Mouse (Mus musculus): ENCODE data around the gene Atp1a4. TPM values are rescaled to one million over a fixed set of nuclear protein-coding genes. Genes with fewer than 3 reads are reported as not detected.
"Not testable (repeated sequence)": the region's sequence is repeated elsewhere in the genome, so short reads cannot be mapped to it uniquely, and the experiment has no call there.

Gene Atp1a4
- total RNA-seq, 2 experiments from 2014 or later: not detected

DNA sequence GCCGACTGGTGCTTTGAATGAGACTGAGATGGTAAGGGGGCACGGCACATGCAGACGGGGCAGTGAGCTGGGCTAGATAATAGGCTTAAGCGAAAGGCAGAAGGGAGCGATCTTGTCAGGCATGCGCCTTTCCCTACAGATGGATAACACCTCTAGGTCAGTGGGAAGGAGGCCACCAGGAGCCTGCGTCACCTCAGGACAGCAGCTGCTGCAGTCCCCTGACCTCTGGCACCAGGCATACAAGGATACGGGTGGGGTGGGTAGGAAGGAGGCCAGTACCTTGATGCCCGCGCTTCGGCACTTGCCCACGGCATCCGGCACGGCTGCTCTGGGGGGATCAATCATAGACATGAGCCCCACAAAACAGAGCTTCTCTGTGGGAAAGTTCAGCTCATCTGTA is 26.0 kb upstream of the Atp1a4 start:
- intact Hi-C loops (cut with DNase I): no loop called here

DNA sequence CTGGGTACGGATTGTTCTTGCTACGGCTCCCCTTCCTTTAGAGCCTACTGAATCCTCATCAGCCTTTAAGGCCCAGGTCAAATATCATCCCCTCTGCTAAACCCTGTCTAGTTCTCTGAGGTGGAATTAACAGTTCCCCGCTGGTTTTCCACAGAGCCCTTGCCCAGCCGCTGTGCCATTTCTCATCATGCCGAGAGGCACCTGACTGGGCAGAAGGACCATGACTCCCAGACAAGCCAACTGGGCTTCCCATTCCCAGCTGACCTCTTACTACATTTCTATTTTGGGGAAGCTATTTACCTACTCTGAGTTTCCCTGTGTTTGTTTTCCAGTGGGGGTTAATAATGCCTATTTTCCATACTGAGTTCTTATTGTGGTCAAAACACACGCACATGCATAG is 24.9 kb upstream of the Atp1a4 start:
- no peak for DNase-seq (ENCODE audit: low spot score)
- intact Hi-C loops (cut with DNase I): loop anchor here (2.0 kb wide), 1 partner anchor 26 kb away; no protein-coding TSS in a partner anchor

More for the DNA sequence above, 26.0 kb upstream of the Atp1a4 start:
- DNase-seq (ENCODE audit: low spot score): no peak

- intact Hi-C loops (cut with DNase I): loop anchor here (2.0 kb wide), 1 partner anchor 27 kb away; no protein-coding TSS in a partner anchor
- DNase-seq (ENCODE audit: low spot score): no peak
These were observed 23.5 kb upstream of the Atp1a4 start for GRCm38 (mm10) chr1:172281522-172282254.

- no peak for DNase-seq (ENCODE audit: low spot score)
- intact Hi-C loops (cut with DNase I): no loop called here
These were observed 21.7 kb upstream of the Atp1a4 start for GRCm38 (mm10) chr1:172279768-172280509.

DNA sequence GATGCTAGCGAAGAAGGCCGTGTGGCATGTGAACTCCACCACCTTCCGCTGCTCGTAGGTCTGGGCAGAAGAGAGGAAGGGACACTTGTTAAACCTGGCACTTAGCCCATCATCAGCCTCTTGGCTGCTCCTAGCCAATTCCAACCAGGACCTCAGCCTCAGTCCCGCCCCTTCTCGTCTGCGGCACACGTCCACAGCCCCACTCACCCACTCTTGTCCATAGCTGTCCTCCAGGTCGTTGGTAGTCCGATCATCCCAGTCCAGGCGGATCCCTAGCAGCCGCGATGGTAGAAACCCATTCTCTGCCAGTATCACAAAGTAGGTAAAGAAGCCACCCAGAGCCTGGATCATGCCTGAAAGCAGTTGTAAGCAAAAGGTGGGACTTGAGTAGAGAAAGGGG is 20.1 kb upstream of the Atp1a4 start:
- intact Hi-C loops (cut with DNase I): no loop called here
- no peak for DNase-seq (ENCODE audit: low spot score)

DNA sequence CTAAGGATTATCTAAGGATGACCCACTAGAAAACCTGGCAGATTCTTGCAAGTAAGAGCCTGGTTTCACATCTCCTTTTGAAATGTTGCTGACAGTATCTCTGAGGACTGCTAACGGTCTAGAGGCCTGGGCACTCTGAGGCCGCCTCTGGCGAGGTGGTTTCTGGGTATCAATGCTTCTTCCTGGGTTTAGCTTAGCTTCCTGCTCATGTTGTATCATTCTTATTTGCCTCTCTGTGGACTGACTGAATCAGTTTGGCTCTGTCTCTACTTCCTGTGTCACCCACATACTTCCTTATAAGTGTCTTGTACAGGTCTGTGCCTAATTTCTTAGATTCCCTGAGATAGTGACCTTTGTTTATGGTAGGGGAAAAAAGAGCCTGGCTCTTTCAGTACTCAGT is 19.0 kb upstream of the Atp1a4 start:
- intact Hi-C loops (cut with DNase I): no loop called here
- no peak for DNase-seq (ENCODE audit: low spot score)

GRCm38 (mm10) chr1:172274547-172274946 is 16.3 kb upstream of the Atp1a4 start:
- no peak for DNase-seq (ENCODE audit: low spot score)
- intact Hi-C loops (cut with DNase I): no loop called here

DNA sequence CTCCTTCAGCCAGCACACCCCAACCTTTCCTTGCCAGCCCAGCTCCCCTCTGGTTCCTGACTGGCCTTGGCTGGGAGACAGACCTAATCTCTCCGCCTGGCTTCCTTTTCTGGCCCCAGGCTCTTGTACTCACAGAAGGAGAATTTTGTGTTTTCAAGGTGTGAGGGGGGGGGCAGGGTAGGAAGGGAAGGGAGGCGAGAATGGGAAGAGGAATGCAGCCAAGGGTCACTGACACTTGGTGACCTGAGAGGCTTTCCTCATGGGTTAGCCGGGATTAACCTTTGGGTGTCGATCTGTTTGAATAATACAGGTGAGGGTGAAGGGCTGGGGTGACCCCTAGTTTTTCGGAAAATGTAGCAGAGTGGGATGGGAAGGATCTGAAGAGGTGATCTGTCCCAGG is 15.9 kb upstream of the Atp1a4 start:
- intact Hi-C loops (cut with DNase I): no loop called here
- DNase-seq (ENCODE audit: low spot score): no peak

DNA sequence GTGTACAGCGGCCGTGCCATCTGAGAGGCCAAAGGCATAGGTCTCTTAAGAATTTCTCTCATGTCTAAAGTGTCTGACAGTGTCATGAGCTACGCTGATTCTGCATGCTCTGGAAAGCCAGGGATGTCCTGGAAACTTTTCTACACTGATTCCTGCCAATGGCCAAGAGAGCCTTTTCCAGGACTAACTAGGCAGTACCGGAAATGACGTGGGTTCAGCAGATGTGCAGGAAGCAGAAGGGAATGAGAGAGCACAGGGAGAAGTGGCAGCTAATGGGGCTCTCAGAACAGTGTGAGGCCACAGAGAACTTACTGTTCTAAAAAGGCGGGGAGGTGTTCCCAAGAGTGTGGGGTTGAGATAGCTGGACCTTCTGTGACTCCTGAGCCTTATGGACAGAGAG is 15.2 kb upstream of the Atp1a4 start:
- intact Hi-C loops (cut with DNase I): no loop called here
- DNase-seq (ENCODE audit: low spot score): peak; percentile 42

- intact Hi-C loops (cut with DNase I): no loop called here
- no peak for DNase-seq (ENCODE audit: low spot score)
These were observed 13.6 kb upstream of the Atp1a4 start for GRCm38 (mm10) chr1:172271765-172272164.

DNA sequence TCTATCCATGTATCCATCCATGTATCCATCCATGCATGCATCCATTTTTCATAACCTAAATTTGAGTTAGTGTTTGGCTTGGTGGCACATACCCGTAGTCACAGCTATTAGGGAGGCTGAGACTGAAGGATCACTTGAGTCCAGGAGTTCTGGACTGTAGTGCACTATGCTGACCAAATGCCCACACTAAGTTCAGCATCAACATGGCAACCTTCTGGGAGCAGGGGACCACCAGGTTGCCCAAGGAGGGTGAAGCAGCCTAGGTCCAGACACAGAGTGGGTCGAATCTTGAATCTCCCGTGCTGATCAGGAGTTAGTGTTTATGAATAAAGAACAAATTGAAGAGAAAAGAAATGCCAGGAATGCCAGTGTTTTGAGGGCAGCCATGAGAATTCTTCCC is 13.0 kb upstream of the Atp1a4 start:
- DNase-seq (ENCODE audit: low spot score): no peak
- intact Hi-C loops (cut with DNase I): no loop called here

- intact Hi-C loops (cut with DNase I): no loop called here
- DNase-seq (ENCODE audit: low spot score): no peak
These were observed 3.4 kb upstream of the Atp1a4 start, which contains the start of gene Igsf8 for GRCm38 (mm10) chr1:172261477-172262078. Igsf8 (plus strand) TSS chr1:172261641.

GRCm38 (mm10) chr1:172247679-172248078 is 10.5 kb downstream of the Atp1a4 start:
- intact Hi-C loops (cut with DNase I): loop anchor here (5.0 to 10.0 kb wide), 3 partner anchors 100 to 203 kb away; partner anchors contain the start of gene Dcaf8
- no peak for DNase-seq (ENCODE audit: low spot score)

DNA sequence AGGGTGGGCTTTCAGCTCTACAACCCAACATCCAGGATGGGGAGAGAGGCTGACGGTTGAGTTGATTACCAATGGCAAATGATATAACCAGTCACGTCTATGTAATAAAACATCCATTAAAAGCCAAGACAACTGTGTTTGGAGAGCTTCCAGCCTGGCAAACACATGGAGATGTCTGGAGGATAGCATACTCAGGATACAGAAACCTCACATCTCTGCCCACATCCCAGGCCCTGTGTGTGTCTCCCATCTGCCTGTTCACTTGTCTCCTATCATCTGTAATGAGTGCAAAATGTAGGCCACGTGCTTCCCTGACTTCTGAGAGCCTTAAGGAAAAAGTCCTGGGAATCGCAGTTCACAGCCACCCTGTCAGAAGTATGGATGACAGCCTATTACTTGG is 11.0 kb downstream of the Atp1a4 start:
- intact Hi-C loops (cut with DNase I): loop anchor here (5.0 to 10.0 kb wide), 3 partner anchors 100 to 202 kb away; partner anchors contain the start of gene Dcaf8
- no peak for DNase-seq (ENCODE audit: low spot score)

GRCm38 (mm10) chr1:172244645-172245044 is 13.6 kb downstream of the Atp1a4 start:
- intact Hi-C loops (cut with DNase I): loop anchor here (2.0 to 10.0 kb wide), 4 partner anchors 82 to 200 kb away; partner anchors contain the start of gene Dcaf8
- not testable (repeated sequence) for DNase-seq (ENCODE audit: low spot score)

GRCm38 (mm10) chr1:172243547-172244205 is 14.5 kb downstream of the Atp1a4 start:
- intact Hi-C loops (cut with DNase I): loop anchor here (2.0 to 10.0 kb wide), 4 partner anchors 21 to 199 kb away; no protein-coding TSS in a partner anchor
- no peak for DNase-seq (ENCODE audit: low spot score)

GRCm38 (mm10) chr1:172242401-172242800 is 15.8 kb downstream of the Atp1a4 start:
- intact Hi-C loops (cut with DNase I): loop anchor here (2.0 to 10.0 kb wide), 3 partner anchors 20 to 198 kb away; no protein-coding TSS in a partner anchor
- DNase-seq (ENCODE audit: low spot score): no peak

DNA sequence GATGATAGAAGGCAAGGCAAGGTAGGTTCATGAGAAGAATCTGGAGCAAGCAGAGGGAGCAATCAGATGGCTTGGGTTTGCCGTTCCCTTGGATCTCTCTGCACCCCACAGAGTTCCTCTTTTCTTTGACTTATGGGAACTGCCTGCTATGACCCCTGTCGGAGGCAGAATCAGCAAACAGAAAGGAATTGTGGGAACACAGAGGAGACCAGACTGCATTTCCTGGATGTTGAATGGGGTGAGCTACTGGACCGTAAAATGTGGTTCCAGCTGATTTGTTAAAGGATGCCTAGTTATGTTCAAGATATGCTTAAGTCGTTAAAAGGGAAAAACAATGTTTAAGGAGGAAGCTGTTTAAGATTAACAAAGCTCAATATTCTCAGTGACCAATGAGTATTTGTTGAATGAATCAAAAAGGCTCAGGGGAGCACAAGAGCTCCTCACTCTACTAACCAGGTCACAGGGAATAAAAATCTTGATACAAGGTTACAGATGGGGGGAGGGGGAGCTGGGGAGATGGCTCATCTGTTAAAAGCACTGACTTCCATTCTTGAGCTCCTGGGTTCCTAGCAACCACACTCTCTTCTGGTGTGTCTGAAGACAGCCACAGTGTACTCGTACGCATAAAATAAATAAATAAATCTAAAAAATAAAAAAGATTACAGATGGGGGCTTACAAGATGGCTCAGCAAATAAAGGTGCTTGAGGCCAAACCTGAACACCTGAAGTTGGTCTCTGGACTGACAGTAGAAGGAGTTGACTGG is 17.1 kb downstream of the Atp1a4 start:
- intact Hi-C loops (cut with DNase I): loop anchor here (10.0 kb wide), 1 partner anchor 196 kb away; no protein-coding TSS in a partner anchor
- DNase-seq (ENCODE audit: low spot score): no peak

DNA sequence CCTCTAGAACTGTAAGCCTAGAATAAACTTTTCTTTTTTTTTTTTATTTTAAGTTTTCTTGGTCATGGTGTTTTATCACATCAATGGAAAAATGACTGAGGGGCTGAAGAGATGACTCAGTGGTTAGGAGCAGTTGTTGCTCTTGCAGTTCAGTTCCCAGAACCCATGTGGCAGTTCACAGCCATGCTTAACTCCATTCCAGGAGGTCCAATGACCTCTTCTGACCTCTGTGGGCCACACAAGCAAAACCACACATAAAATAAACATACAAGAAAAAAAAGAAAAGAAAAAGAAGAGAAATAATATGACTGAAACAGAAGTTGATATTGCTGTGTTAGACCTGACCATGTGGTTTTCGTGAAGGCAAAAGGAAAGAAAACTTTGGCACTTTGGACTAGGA is 29.0 kb downstream of the Atp1a4 start:
- DNase-seq (ENCODE audit: low spot score): no peak
- intact Hi-C loops (cut with DNase I): no loop called here

All from heart, postnatal 25 days (tissue).